Mouse (Mus musculus) kidney, adult 2 months (tissue): ENCODE data around the gene Foxp1.

Source experiments
- CTCF ChIP-seq: fragments of 200-500 bp; conservative IDR thresholded peaks from 2 replicates; pipeline ENCODE4 v1.5.1; 2011; ENCODE audit warnings: low read depth, mild to moderate bottlenecking, control low read depth, low read length, moderate library complexity, mixed read lengths; ENCODE audit not compliant: insufficient read depth, insufficient read length
- POLR2A ChIP-seq: fragments of 200-500 bp; IDR thresholded peaks from one replicate; pipeline ENCODE4 v1.6.1; 2011; ENCODE audit warnings: low read depth, low read length, control low read depth

DNA sequence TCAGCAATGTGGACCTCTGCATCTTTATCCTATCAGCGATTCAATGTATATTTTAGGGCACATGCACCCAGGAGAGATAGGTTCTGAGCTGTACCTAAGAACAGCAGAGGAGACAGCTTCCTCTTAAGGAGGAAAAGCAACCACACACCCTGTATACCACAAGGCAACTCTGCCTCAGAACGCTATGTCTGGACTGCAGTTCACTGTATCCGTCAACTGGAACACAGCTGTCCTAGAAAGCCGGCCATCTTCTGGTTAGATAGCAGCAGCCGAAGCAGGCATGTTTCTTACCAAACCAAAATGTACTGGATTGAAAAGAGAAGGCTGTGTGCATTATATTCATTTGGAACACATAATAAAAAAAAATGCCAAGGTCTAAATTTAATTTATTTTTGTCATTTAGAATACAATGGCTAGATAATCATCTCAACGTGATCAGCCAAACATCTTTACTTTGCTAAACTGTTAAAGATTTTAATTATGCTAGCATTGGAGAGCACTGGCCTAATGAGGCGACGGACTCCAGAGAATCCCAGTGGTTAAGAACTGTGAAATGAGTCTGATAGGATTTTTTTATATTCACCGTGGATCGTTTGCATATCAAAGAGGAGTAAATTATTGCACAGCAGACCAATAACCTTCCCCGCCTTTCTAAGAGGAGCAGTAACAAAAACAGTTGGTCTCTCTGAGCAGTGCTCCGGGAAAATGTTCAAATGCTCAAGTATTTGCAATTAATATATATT is 518.1 kb downstream of the Foxp1 start:
- TF ChIP-seq CTCF, result no peak
- no peak for TF ChIP-seq POLR2A
